Mouse (Mus musculus): Measurements from ENCODE around the gene Pias4.

DNA sequence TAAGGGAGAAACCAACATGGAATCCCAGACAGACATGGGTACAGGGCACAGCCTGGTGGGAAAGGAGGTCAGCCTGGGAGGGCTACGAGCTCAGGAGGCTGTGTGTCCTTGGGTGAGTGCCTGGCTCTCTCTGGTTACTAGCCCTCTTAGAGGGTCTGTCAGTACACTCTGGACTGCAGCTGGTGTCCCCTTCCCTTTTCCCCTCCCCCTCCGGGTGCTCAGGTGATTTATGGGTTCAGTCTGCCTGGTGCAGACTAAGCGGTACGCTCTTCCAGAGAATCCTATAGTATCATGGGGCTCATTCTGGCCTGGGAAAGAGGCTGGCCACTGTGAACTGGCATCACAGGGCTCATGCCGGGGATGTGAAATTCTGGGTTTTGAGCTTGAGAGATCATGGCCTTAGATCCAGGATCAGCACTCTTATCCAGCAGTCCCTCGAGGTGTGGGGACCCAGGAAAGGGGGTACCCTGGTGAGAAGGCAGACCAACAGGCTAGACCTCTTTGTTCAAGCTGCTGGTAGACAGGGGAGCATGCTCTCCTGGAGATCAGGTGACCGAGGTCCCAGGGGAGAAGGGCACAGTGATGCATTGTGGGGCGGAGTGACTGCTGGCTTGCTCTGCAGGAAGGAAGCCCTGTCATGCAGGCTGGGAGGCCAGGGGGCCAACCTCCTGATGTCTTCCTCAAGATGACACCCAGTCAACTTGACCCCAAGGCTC lies 6.0 kb downstream of the Pias4 start:
- TF ChIP-seq CTCF (IDR thresholded peaks at IDR 0.05; ENCODE audit: low read depth) (no peak), EP300 (optimal IDR thresholded peaks at IDR 0.05) (no peak)

Measured in stomach, postnatal 0 days (tissue).